Mouse (Mus musculus) layer of hippocampus, adult 11-12 months (tissue): Measurements from ENCODE around the gene Uso1.
A peak's percentile ranks its signal among the peaks of the same experiment; 100 is the strongest.

ENCODE experiments used
- DNase-seq: peaks from one replicate; pipeline ENCODE4 v3.0.0; 2022; ENCODE audit warnings: low spot score

The Uso1 gene

DNA sequence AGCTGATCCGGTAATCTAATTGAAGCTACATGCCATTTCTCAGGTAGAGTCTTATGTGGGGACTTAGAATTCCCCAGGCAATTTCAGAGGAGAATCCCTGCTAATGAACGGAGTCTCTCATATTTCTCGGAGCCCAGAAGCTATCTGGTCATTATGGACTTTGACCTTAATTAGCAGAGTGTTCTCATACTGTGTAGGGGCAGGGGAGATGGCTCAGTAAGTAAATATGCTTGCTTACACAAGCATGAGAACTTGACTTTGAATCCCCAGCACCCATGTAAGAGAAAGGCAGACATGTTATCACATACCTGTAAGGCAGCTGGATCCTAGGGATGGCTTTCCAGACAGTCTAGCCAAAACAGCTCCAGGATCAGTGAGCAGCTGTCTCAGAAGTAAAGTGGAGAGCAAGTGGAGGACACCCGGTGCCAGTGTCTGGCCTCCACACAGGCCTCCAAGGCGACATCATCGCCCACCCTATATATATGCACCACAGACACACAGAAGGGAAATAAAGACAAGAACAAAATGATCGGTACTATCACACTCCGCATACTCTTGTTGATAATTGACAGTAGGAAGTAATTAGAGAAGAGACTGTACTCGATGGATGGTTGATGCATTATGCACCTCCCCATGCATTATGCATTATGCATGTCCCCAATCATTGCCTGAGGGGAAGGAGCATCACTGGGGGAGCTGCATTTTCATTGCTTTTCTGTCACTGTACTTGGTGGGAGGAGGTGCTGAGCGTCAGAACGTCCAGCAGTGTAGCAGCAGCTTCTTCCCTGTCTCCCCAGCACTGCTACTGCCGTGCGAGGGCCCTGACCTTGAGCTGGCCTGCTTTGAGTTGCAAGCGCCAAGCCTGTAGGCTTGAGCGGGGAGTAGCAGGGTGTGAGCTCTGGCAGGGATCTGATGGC is 59.4 kb downstream of the Uso1 start:
- no peak for DNase-seq

DNA sequence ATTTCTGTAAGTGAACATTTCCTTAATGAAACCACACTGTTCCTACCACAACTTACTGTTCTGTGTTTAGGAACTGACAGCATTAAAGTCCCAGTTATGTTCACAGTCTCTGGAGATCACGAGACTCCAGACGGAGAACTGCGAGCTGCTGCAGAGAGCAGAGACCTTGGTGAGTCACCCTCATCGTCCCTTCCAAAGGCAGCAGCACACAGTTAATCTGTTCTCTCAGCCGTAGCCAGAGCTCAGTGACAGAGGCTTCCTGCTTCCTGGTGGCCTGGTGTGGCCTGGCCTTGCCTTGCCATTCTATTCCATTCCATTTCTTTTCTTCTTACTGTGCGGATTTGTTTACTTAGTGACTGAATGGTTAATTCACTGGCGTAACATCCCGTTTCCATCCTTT is 60.5 kb downstream of the Uso1 start:
- no peak for DNase-seq

DNA sequence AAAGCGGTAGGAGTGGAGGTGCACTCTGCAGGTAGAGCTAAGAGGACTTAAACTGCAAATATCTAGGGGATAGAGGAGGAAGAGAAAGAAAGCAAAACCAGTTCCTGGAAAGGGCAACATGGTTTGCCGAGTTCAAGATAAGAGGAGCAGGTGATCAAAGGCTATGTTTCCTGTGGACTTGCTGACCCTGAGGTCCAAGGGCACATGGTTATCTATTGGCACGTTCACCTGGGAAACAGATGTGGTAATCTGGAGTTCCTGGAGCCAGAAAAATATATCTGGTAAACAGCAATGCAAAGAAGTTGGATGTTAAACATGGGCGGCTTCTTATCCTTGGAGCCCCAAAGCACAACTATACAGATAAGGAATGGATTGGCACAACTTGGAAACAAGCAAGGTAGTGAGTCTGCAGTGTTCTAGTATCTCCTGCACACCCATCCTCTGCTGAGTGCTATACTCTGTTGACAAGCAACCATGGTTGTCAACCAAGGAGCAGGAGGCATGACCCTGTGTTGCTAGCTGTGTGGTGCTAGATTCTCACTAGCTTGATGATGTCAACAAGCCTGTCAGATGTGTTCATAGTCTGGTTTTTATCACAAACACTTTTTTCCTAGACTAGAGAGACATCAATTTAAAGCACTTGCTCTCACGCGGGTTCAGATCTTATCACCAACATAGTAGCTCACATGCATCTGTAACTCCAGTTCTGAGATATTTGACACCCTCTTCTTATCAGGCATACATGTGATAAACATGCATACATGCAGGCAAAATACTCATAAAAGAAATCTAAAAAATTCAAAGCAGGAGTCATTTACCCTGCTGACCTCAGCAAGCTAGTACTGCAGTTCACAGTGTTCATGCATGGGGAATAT is 66.7 kb downstream of the Uso1 start:
- no peak for DNase-seq

DNA sequence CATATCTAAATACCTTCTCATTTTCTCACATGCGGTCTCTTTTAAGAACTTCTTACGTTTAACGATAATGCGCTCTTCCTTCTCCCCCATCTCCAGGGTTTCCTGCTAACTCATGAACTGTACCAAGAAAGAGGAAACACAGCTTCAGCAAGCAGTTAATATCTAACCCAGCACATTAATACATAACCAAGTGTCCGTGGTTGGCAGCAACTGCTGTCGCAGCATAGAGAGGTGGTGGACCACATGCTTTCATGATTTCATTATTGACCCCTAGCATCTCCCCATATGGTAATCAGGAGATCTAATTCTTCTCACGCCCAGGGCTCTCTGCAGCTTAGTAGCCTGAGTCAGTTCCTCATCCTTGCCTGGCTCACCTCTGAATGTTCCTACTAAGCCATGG is 67.4 kb downstream of the Uso1 start:
- no peak for DNase-seq

DNA sequence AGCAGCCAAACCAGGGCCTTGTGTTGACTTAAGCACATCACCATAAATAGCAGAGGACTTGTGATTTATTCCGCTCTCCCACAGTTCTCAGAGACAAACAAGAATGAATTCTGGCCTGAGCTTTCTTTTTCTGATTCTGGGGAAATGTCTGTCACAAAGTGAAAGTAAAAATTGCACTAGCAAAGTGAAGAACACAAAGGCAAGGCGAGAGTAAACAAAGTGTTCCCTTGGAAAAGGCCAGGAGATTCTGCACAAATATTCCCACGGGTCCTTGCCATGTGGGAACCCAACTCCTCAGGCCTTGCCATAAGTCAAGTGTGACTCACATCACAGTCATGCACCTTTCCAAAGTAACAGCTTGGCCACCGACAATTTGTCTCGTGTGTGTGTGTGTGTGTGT is 68.0 kb downstream of the Uso1 start:
- no peak for DNase-seq

DNA sequence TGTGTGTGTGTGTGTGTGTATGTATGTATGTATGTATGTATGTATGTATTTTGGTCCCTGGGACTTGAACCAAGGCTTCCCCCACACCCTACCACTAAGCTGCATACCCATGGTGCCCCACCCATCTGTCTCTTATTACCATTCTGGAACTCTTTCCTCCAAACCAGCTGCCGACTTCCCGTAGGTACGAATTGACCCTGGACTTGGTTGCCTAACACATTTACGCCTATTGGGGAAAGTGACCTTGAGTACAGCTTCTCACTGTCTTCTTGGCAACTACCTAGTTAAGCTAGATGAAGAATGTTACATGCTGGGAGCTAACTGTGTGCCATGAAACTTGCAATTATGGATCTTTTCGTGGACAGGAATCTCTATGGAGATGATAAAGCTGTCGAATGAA is 68.4 kb downstream of the Uso1 start:
- no peak for DNase-seq

DNA sequence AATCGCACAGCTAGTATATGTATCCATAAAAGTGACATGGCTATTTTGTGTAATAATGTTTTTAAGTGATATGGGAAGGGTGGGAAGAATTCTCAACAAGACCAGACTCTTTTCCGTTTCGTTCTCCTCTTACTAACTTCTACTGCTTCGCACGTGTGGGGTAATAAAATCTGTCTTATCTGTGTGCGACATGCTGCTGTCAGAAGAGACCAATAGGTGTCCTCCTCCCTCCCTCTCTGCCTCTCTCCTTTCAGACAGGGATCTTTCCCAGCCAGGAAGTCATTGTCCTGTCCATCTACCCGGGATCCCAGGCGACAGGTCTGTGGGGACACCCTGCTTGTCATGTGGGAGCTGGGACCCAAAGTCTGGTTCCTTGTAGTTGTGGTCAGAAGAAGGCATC is 72.5 kb downstream of the Uso1 start:
- DNase-seq: no peak

DNA sequence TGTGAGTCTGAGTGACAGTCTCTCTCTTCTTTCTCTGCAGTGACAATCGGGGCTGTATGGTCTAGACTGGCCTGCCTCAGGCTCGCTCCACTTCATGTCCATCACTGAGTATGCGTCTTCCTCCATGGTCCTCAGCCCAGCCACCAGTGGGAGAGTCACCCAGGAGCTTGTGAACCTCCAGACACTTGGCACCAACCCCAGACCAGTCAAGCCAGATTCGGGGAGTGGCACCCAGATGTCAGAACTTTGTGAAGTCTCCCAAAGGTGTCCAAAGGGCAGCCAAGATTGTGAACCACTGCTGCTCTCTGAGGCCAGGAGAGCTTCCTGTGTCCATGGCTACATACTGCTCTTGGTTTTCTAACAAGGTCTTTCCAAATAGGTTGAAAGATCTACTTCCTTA is 74.5 kb downstream of the Uso1 start:
- no peak for DNase-seq

DNA sequence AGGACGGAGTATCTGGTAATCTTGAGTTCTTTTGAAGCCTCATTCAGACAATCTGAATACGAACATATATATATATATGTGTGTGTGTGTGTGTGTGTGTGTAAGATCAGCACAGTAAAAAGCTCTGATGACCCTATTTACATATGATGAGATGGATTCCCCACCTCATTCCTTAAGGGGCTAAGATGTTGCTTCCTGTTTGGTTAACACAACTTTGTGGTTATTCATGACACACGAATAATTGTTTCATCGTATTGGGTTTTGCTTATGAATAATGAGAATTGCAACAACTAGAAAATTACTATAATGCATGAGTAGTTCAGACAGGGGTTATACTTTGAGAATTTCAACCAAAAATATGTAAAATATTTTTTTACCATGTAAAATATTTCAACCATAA is 77.6 kb downstream of the Uso1 start, which contains the start of gene U90926:
U90926 (minus strand) TSS at position 101 of the 400 bp plus-strand sequence.
- no peak for DNase-seq

DNA sequence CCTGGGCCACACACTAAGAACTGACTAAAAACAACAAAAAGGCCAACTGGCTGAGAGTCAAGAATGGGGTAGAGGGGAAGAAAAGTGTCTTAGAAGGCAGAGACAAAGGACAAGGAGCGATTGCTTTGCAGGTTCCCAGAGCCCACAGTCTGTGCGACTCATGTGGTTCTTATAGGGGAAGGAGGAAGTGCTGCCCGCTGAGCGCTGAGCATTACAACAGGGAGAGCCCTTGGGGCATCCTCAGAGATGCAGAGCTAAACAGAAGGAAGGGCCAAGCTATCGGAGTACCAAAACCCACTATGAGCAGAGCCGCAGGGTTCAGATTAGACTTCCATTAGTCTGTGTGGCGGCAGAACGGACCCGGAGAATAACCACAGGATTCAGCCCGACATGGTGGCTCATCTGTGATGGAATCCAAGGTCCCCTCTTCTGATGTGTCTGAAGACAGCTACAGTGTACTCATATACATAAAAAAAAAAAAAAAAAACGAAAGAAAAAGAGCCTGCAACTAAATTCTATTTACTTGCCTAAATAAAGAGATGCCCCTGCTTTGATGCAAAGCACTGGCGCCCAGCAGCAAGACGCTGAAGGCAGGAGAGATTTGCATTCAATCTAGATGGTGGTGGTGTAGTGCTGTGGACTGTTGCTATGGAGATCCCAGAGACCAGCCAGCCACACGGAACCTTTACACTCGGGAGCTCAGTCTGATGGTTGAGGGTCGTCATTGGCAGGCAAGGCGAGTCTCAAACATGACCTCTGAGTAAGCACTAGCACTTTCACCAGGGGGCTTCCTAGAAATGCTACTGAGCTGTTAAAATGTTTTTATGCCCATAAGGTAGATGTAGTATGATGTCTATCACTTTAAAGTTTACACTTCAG is 81.4 kb downstream of the Uso1 start:
- DNase-seq: no peak

DNA sequence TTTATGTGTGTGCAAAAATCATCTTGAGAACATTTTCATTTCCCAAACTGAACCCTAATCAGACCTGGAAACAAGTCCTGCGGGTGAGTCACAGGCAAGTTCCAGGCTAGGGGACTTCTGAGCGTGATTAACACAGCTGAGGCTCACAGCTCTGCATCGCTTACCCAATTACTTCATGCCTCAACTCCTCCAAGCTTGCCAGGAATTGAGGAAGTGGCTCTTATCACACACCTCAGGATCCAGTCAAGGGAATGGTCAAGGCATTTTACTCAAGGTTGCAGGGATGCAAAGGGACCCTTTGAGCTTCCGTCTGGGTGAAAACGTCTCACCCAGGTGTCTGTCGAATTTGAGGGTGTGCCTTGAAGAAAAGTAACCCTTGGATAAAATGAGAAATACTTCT is 82.1 kb downstream of the Uso1 start:
- DNase-seq: no peak

DNA sequence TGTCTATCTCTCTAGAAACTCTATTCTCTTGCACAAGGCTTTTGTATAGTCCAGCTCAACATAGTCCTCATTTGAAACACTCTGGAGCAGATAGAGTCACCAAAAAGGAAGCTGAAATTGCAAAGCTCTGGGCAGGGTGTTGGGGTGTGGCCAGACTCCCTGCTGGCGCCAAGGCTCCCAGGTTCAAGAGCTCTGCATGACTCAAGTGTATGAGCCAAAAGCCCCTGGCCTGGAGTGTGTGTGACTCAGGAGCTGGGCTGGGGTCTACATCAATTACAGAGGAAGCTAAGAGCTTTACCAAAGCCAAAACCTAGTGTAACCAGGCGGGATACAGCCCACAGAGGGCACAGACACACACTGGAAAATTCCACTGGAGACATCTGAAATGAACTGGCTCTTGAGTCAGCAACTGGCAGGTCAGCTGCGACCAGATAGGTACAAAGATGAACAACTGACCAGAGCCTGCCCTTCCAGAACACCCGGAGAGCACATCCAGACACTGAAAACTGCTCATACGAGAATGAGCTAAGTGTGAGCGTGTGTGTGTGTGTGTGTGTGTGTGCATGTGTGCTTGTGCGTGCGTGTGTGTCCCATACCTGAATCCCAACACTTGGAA is 82.7 kb downstream of the Uso1 start:
- DNase-seq: no peak

DNA sequence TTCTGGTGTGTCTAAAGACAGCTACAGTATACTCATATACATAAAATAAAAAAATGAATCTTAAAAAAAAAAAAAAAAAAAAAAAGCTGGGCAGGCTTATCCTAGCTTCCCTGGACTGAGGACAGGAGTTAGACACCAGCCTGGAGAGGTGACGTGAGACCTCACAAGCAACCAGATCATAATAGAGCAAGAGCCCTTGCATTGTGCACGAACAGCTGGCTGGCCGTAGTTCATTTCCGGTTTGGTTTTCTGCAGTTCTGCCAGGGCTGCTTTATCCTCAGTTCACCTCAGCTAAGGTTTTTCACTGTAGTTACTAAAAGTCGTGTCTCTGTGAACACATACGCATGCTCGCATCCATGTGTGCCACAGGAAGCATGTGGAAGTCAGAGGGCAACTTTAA is 90.0 kb downstream of the Uso1 start:
- DNase-seq: no peak

DNA sequence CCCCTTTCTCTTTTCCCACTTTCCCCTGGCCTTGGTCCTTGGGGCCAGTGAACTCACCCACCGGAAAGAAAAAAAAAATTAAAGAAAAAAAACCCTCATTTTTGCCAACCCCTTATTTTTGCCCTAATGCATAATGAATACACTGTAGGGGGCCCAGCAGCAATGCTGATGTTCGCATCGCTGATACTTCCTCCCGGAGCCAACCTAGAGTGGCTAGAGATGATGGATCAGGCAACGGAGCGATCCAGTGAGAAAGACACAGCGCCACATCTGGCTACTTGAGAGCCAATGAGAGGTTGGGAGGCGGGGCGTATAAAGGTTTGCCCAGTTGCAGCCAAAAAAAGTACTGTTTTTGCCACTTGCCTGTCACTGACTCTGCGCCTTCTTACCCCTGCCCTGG is 91.0 kb downstream of the Uso1 start:
- no peak for DNase-seq

DNA sequence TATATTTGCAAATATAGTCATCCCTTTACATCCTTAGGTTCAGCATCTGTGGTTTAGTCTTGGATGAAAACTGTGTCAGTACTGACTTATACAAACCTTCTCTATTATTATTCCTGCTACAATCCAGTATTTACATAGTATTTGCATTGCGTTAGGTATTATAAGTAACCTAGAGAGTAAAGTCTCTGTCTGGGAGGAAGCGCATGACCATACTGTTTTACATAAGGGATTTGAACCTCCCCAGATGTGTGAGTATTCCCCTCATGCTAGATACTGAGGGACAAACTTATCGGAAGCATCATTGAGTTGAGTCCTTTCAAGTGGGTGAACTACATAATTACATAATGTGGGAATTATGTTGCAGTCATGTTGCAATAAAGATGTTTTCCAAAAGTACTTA is 91.8 kb downstream of the Uso1 start:
- no peak for DNase-seq

DNA sequence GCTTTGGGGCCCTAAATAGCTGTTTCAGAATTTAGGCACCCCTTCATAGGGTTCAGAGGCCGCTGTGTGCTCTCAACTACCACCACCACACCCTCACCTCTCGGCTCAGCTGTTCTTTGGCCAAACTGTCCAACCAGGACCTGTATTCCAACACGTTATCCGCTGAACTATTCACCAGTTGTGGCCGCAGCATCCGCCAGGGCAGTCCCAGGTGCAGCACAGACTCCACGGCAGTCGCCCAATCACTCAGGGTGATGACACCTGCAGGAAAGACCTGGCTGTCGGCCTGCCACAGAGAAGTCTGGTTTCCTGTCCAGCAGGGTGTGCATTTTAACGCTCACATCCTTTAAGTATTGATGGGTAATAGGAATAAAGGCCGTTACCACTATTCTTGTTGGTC is 92.6 kb downstream of the Uso1 start:
- no peak for DNase-seq

DNA sequence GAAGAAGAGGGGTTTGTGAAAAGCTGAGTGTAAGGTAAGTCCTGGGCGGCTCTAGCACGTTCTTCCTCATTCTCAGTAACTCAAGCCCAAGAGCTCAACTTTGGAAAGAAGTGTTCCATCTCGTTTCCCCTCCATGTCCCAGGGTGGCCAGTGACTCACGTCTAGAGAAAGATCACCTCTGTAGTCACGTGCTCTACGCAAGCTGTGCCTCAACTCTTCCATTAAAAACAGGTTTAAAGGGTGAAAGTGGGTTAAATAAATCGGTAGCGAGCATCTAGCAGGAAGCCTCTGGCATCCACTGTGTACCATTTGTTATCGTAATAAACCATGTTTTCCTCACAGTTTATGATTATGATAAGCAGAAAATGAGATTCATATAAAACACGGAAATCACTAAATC is 94.1 kb downstream of the Uso1 start:
- no peak for DNase-seq

DNA sequence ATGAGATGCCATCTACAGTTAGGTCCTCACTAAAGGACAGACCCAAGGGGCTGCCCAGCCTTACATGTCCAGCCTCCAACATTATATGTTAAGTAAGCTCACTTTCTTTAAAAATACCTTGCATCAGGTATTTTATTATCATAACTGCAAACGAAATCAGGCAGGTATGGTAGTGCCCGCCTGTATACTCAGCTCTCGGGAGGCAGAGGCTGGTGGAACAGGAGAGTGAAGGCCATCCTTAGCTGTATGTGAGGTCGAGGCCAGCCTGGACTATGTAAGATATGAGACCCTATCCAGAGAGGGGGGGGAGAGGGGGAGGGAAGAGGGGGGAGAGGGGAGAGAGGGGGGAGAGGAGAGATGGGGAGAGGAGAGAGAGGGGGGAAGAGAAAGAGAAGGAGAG is 95.6 kb downstream of the Uso1 start:
- no peak for DNase-seq

DNA sequence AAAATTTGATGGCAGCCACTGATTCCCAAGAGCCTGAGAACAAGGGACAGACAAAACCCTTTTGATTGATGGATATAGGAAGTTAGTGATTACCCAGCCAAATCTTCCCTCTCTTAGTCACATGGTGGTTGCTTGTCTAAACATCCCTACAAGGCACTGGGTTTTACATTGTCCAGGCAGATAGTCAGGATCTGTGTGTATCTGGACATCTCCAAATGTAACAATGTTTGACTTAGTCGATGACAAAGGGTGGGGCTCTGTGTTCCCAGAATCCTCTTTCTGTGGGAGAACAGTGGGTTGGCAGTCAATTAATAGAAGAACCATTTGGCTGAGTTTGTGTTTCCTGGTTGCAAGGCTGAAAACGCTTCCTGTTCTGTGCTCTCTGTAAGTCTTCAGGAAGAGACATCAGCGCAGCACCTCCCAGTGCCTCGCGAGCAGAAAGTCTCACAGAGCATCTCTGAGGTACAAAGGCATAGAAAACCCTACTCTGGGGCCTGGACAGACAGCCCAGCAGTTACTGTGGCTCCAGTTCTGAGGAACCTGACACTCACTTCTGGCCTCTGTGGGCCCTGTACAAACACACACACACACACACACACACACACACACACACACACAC is 97.3 kb downstream of the Uso1 start:
- DNase-seq: no peak

DNA sequence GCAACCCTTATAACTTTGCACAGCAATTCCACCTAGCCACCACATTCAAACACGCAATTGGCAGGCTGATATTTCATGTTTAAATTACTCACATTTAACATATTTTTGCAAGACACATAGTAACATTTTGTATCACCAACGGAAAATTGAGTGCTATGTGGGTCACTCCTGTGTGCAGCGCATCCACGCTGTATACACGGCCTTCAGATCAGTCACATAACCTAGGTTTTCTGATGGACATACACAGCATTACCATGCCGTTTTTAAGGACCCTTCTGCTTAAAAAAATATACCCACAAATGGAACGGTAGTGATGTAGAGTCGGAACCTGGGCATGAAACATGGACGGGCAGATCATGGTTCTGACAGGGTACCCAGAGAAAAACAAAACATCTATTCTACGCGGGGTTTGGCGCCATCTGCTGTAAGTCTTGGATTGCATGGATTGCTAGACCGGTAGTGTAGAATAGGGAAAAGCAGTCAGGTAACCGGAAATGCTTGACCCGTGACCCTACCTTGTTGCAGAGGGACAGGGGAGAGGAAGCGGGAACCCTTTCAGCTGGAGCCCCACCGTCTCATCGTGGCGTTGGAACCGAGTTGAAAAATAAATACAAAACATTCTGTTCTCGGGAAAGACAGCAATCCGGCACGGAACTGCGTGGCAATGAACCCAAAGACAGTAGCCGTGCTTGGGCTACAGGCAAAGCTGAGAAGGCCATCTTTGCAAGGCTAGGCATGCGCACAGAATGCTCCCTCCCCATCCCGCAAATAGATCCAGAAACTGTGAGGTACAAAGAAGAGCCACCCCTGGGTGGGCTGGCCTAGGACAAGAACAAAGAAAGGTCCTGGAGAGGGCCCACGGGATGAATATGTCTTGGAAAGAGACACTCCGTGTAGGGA is 101.8 kb downstream of the Uso1 start:
- peak; percentile 81 for DNase-seq
